Mouse (Mus musculus) brain, embryonic 14.5 days (tissue): ENCODE measurements around the gene Hmcn1. TPM values are rescaled to one million over a fixed set of nuclear protein-coding genes. Genes with fewer than 3 reads are reported as not detected.
A peak's percentile ranks its signal among the peaks of the same experiment; 100 is the strongest.

ENCODE experiments used
- DNase-seq: peaks from one replicate; pipeline ENCODE4 v3.0.0-alpha.2; 2011; ENCODE audit warnings: low read depth
- CTCF ChIP-seq: fragments of 200-500 bp; IDR thresholded peaks from 2 replicates; pipeline ENCODE4 v1.5.1; 2012; ENCODE audit warnings: inconsistent platforms, mild to moderate bottlenecking, moderate library complexity, borderline replicate concordance; ENCODE audit not compliant: insufficient read depth, insufficient read length; ENCODE audit errors: extremely low read depth
- POLR2A ChIP-seq: fragments of 200-500 bp; IDR thresholded peaks from 2 replicates; pipeline ENCODE4 v1.6.1; 2012; ENCODE audit warnings: mild to moderate bottlenecking, inconsistent platforms, borderline replicate concordance; ENCODE audit not compliant: poor library complexity, insufficient read depth, insufficient read length, severe bottlenecking; ENCODE audit errors: extremely low read depth
- polyA plus RNA-seq: library from polyadenylated mRNA; depleted of rRNA; stranded (reverse); fragments of >200 nt; gene quantifications from 2 replicates; pipeline ENCODE4 v1.2.3, GENCODE M21; 2012

Hmcn1 gene
- polyA plus RNA-seq, 1 experiment = 7.2 TPM

DNA sequence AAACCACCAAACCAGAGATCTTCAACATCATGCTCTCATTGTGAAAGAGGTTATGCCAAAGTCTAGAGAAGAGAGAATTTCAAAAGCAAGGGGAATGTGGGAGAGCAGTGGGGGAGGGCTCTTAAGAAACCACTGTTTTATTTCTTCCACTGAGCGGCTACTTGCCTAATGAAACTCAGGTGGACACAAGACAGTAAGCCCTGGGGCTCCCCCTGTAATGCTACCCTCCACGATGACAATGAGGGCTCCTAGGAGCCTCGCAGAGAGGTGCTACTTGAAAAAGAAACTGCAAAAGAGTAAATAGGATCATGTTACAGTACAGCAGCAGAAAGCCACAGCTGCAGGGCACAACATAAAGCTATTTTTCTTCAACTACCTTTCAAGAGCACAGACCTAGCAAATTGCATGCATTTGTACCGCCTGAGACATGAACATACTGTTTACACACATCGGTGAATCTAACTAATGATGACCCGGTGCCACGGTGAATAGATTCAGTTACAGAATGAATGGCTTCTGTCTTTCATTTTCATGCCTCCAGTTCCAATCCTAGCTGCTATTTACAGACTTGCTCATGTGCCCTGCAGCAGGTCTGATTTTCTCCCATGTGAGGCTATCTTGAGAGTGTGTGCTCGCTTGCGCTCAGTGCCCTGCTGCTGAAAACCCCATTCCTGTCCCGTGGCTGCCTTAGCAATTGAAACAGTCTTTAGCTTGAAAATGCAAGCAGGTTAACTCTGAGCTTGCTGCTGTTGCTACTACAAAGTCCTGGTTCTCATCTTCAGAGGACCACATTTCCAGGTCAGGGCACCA, 1.3 kb downstream of the Hmcn1 start:
- TF ChIP-seq POLR2A = no peak
- TF ChIP-seq CTCF = no peak
- DNase-seq = peak; percentile 55

DNA sequence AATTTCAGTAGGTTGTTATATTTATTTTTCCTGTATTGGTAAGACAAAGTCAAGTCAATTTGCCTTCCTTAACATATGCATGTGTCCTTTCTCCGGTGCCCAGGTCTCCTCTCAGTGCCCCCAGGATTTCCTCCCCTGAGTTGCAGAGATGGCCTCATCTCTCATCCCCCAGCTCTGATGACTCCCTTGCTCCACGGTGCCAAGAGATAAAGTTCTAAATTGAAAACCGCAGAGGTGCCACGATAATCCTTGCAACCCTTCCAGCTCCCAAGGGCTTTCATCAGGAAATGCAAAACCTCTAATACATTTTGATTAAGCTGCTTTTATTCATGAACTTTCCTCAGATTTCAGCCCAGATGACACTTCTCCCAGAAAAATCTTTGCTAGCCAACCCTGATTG, 8.3 kb downstream of the Hmcn1 start:
- no peak for DNase-seq
- TF ChIP-seq CTCF (no peak), POLR2A (no peak)

DNA sequence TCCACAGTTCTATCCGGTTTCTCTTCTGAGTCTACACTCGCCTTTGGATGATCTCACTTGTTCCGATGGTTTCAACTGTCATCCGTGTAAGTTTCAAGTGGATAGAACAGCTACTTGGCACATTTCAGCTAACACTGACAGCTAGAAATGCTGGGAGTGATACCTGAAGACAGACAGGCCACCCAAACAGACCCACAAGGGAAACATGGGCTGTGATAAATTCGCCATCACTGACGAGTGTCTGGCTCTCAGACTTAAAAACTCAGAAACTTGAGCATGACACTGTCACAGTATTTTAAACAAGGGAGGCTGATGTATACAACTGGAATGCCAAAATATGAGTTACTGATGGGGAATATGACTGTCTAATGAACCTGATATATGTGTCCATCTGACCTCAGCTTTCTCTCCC, 9.1 kb downstream of the Hmcn1 start:
- DNase-seq = no peak
- no peak for TF ChIP-seq POLR2A
- no peak for TF ChIP-seq CTCF

DNA sequence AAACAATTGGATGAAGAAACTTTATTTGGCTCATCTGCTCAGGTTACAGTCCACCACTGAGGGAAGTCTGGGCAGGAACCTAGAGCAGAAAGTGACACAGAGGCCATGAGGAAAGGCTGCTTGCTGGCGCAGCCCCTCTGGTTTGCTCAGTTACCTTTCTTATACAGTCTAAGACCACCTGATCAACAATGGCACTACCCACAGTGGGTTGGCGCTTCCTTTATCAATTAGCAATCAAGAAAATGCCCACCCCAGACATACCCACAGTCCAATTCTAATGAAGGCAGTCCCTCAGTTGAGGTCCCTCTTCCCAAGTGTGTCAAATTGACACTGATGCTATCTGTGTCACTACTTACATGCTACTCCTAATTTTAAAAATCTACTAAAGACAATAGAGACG, 14.6 kb downstream of the Hmcn1 start:
- no peak for TF ChIP-seq POLR2A
- TF ChIP-seq CTCF = no peak
- no peak for DNase-seq

DNA sequence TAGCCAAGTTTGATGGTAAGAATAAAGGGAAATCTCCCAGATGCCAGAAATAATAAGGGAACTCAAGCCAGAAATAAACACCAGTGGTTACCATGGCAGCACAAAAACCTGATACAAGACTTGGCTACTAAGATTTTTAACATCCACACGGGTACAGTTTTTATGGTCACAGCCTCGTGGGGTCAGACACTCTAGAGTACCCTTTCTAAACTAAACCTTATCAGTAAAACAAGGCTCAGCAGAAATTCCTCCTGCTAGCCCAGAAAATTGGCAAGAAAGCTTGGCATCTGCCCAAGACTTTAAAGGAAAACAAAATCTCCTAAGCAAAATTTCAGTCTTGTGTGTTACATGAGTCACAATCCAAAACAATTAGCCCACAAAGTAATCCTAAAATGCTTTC, 17.0 kb downstream of the Hmcn1 start:
- DNase-seq = peak; percentile 66
- TF ChIP-seq CTCF = no peak
- TF ChIP-seq POLR2A = no peak

DNA sequence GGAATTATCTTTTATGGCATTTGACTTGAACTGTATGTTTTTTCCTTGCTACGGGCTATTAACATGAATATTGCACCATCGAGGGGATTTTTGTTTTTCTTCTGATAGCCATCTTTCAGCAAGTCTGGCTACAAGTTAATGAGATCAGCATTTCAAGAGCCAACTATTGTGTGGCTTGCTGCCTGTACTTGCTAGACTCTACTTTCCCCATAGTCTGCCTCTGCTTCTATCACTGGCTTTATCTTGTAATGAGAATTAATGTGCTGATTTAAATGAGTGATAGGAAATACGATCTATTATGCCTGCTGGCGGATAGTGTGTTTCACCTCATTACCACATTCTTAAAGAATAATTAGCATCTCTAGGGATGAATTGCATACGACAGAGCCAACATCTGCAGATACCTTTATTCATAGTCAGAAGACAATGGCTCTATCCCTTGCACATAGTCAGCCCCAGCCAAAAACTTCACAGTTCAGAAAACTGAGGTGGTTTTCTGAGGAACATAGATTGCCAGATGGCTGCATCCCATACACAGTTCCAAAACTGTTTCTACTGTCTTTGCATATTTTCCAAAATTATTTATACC, 33.7 kb downstream of the Hmcn1 start:
- DNase-seq = peak; percentile 62

DNA sequence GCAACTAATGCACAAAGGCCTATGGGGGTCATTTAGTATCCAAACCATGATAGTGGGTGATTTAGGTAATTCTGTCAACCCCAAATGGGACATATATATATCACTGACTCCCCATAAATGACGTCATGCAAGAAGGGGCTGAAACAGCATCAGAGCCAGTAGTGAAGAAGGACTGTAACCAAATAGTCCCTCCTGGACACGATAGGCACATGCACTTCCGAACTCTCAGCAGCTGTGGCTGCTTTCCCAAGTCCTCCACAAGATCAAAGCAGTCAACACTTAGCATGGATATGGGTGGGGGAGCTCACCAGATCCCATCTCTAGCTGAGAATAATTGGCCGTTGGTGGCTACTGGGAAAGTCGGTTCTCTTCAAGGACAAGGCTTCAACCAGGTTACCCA, 42.2 kb downstream of the Hmcn1 start:
- DNase-seq = no peak
- no peak for TF ChIP-seq CTCF

More for the DNA sequence above, 33.7 kb downstream of the Hmcn1 start:
- TF ChIP-seq POLR2A (no peak), CTCF (no peak)

DNA sequence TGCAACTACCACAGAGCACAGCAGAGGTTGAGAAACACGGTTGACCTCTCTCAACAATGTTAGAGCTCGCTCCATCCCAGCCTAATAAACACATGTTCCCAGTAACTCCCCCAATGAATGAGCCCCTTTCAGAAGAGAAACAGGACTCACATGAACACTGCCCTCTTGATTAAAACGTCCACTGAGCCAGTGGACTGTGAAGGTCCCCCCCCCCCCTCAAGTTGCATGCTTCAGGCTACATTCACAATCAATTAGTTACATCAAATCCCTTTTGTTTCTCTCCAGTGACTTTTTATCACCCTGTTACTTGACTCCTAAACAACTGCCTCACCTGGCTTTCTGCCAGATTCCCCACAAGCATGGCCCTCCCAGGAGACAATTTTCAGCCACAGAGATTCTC, 43.2 kb downstream of the Hmcn1 start:
- TF ChIP-seq CTCF (no peak), POLR2A (no peak)
- DNase-seq = peak; percentile 65

DNA sequence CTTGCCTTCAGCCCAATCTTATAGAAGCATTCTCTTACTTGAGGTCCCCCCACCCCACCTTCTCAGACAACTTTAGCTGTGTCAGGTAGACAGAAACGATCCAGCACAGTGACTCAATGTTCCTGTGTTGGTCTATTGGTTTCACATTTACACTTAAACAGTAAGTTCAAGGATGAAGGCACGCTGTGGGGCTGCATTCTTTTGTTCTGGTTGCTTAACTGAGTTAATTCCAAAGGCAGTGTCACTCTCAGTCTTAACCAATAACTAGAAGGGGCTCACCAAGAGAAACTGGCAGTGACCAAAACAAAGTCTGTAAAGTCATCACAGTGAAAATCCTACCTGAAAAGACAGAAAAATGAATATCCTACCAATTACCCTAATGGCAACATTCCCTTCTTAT, 44.3 kb downstream of the Hmcn1 start:
- DNase-seq = no peak
- TF ChIP-seq CTCF (no peak), POLR2A (no peak)

DNA sequence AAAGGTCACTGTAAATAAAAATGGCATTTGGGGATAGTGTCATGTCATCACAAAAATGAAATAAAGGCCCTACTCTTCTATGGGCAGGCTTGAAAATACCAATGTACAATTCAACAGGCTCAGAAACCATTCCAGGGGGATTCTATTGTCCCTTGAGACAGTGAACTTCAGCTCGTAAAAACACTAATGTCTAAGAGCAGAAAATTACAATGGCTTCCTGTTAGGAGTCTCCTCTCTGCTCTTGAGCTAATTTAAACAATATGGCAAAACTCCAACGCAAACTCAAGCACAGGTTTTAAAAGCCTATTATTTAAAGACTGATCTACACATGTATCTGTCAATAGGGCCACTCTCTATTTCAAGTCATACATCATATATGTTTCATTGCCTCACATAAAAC, 49.6 kb downstream of the Hmcn1 start:
- no peak for TF ChIP-seq CTCF
- TF ChIP-seq POLR2A = no peak
- DNase-seq = no peak

DNA sequence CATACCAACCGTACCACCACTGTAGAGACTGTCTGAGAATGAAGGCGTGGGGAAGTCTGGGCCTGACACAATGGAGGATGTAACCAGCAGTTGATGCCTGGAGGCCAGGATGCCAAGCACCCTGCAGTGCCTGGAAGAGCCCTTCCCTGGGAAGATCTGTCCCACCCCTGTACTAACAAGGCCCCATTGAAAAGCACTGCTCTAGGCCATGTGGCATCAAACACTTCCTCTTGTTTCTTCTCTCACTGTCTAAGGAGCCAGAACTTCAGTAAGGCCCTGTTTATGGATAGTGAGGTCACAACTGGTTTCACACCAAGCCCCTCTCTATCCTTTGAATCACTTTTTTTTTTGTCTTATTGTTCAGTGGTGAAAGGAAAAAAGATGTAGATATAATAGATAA, 51.1 kb downstream of the Hmcn1 start:
- no peak for DNase-seq
- TF ChIP-seq CTCF (no peak), POLR2A (no peak)

DNA sequence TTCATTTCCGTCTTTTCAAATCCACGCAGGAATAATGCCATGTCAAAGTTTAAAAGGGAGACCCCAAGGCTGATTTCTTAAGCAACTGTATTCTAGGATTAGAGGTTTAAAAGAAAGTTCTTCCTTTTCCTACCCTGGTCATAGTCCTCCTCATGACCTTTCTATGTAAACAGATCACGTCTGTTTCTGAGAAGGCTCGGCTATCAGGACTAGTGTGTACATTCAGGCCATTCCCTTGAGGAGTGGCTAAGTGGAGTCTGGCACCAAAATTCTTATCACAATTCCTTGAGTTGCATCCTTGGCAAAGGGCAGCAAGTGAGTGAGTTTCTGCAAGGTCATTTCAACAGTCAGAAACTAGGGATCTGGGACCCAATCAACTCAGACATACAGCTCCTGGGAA, 56.4 kb downstream of the Hmcn1 start:
- DNase-seq = no peak
- no peak for TF ChIP-seq POLR2A
- no peak for TF ChIP-seq CTCF
